Mouse (Mus musculus) lung, adult 2 months (tissue): ENCODE measurements around the gene Opa3.

Experiments used
- CTCF ChIP-seq: fragments of 200-500 bp; IDR thresholded peaks from 2 replicates; pipeline ENCODE4 v1.5.1; 2011; ENCODE audit warnings: mild to moderate bottlenecking, low read length, control low read depth; ENCODE audit not compliant: insufficient read depth
- POLR2A ChIP-seq: fragments of 200-500 bp; IDR thresholded peaks from 2 replicates; pipeline ENCODE4 v1.6.1; 2011; ENCODE audit warnings: low read depth, mild to moderate bottlenecking, control low read depth, low read length, borderline replicate concordance; ENCODE audit errors: extremely low read depth

DNA sequence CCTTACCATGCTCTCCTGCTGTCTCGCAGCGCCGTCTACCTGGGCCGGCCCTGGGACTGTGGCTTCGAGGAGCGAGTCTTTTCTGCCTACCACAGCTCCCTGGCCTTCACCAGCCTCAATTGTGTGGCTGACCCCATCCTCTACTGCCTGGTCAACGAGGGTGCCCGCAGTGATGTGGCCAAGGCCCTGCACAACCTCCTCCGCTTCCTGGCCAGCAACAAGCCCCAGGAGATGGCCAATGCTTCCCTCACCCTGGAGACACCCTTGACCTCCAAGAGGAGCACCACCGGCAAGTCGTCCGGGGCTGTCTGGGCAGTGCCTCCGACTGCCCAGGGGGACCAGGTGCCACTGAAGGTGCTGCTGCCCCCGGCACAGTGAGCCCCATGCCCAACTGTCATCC, 5.3 kb upstream of the Opa3 start:
- TF ChIP-seq POLR2A, result no peak
- no peak for TF ChIP-seq CTCF
